Mouse (Mus musculus): ENCODE measurements around the gene Rnf31. TPM values are rescaled to one million over a fixed set of nuclear protein-coding genes. Genes with fewer than 3 reads are reported as not detected.
A peak's percentile ranks its signal among the peaks of the same experiment; 100 is the strongest.

Rnf31 gene
- polyA plus RNA-seq, 1 experiment: 24.7 TPM

GRCm38 (mm10) chr14:55598521-55599390, 7.2 kb downstream of the Rnf31 start:
- no peak overlapping the region for H3K27ac ChIP-seq (ENCODE audit: insufficient read depth, low read length)
- H3K4me1 ChIP-seq (ENCODE audit: control insufficient read depth, insufficient read depth, low read length): no peaks in the 10 kb centered on the region
- H3K4me3 ChIP-seq (ENCODE audit: insufficient read depth, low read length): no peak overlapping the region
- TF ChIP-seq POLR2A (IDR thresholded peaks at IDR 0.05; ENCODE audit: low read depth, low read length) (no peak), CTCF (IDR thresholded peaks at IDR 0.05; ENCODE audit: borderline replicate concordance, insufficient read depth, low read length) (no peak)

GRCm38 (mm10) chr14:55603271-55603632, 11.7 kb downstream of the Rnf31 start, which contains the start of gene Irf9:
Irf9 (plus strand) TSS chr14:55603571.
- TF ChIP-seq POLR2A (IDR thresholded peaks at IDR 0.05; ENCODE audit: low read depth, low read length): no peak
- no peak for TF ChIP-seq CTCF (IDR thresholded peaks at IDR 0.05; ENCODE audit: borderline replicate concordance, insufficient read depth, low read length)
- Histone ChIP-seq H3K4me1 (ENCODE audit: control insufficient read depth, insufficient read depth, low read length) (no peaks in the 10 kb centered on the region), H3K4me3 (ENCODE audit: insufficient read depth, low read length) (peak within 1 kb of the TSS; percentile 57), H3K27ac (ENCODE audit: insufficient read depth, low read length) (peak within 1 kb of the TSS; percentile 76)

GRCm38 (mm10) chr14:55603633-55604576, 12.4 kb downstream of the Rnf31 start:
- peak overlapping the region; percentile 57 for H3K4me3 ChIP-seq (ENCODE audit: insufficient read depth, low read length)
- TF ChIP-seq CTCF (IDR thresholded peaks at IDR 0.05; ENCODE audit: borderline replicate concordance, insufficient read depth, low read length) (peak; percentile 86; the same call in 1 of the 2 replicates), POLR2A (IDR thresholded peaks at IDR 0.05; ENCODE audit: low read depth, low read length) (peak; percentile 70; the same call in 1 of the 2 replicates)
- H3K4me1 ChIP-seq (ENCODE audit: control insufficient read depth, insufficient read depth, low read length): no peaks in the 10 kb centered on the region
- H3K27ac ChIP-seq (ENCODE audit: insufficient read depth, low read length): peak overlapping the region; percentile 76

GRCm38 (mm10) chr14:55604823-55605222, 13.3 kb downstream of the Rnf31 start:
- no peak; the same call in 1 of the 2 replicates for TF ChIP-seq POLR2A (IDR thresholded peaks at IDR 0.05; ENCODE audit: low read depth, low read length)
- Histone ChIP-seq H3K27ac (ENCODE audit: insufficient read depth, low read length) (no peak overlapping the region), H3K4me3 (ENCODE audit: insufficient read depth, low read length) (0 out of 2 replicates have a peak overlapping the region, but pooled peaks have one; percentile 57), H3K4me1 (ENCODE audit: control insufficient read depth, insufficient read depth, low read length) (no peaks in the 10 kb centered on the region)

- TF ChIP-seq POLR2A (IDR thresholded peaks at IDR 0.05; ENCODE audit: low read depth, low read length) (no peak), CTCF (IDR thresholded peaks at IDR 0.05; ENCODE audit: borderline replicate concordance, insufficient read depth, low read length) (no peak)
- Histone ChIP-seq H3K4me1 (ENCODE audit: control insufficient read depth, insufficient read depth, low read length) (no peaks in the 10 kb centered on the region), H3K27ac (ENCODE audit: insufficient read depth, low read length) (no peak overlapping the region), H3K4me3 (ENCODE audit: insufficient read depth, low read length) (no peak overlapping the region)
Observed at GRCm38 (mm10) chr14:55605743-55606459, 14.4 kb downstream of the Rnf31 start.

GRCm38 (mm10) chr14:55608339-55608738, 16.8 kb downstream of the Rnf31 start:
- Histone ChIP-seq H3K4me3 (ENCODE audit: insufficient read depth, low read length) (no peak overlapping the region), H3K27ac (ENCODE audit: insufficient read depth, low read length) (no peak overlapping the region), H3K4me1 (ENCODE audit: control insufficient read depth, insufficient read depth, low read length) (no peaks in the 10 kb centered on the region)
- no peak for TF ChIP-seq POLR2A (IDR thresholded peaks at IDR 0.05; ENCODE audit: low read depth, low read length)
- no peak for TF ChIP-seq CTCF (IDR thresholded peaks at IDR 0.05; ENCODE audit: borderline replicate concordance, insufficient read depth, low read length)

GRCm38 (mm10) chr14:55613346-55613745, 21.8 kb downstream of the Rnf31 start:
- TF ChIP-seq POLR2A (IDR thresholded peaks at IDR 0.05; ENCODE audit: low read depth, low read length) (no peak), CTCF (IDR thresholded peaks at IDR 0.05; ENCODE audit: borderline replicate concordance, insufficient read depth, low read length) (no peak)

GRCm38 (mm10) chr14:55614565-55615178, 23.2 kb downstream of the Rnf31 start:
- H3K27ac ChIP-seq (ENCODE audit: insufficient read depth, low read length): no peak overlapping the region
- TF ChIP-seq CTCF (IDR thresholded peaks at IDR 0.05; ENCODE audit: borderline replicate concordance, insufficient read depth, low read length) (no peak), POLR2A (IDR thresholded peaks at IDR 0.05; ENCODE audit: low read depth, low read length) (no peak)

More at GRCm38 (mm10) chr14:55613346-55613745, 21.8 kb downstream of the Rnf31 start:
- Histone ChIP-seq H3K4me3 (ENCODE audit: insufficient read depth, low read length) (no peak overlapping the region), H3K4me1 (ENCODE audit: control insufficient read depth, insufficient read depth, low read length) (no peaks in the 10 kb centered on the region), H3K27ac (ENCODE audit: insufficient read depth, low read length) (no peak overlapping the region)

GRCm38 (mm10) chr14:55615876-55616275, 24.4 kb downstream of the Rnf31 start:
- Histone ChIP-seq H3K27ac (ENCODE audit: insufficient read depth, low read length) (no peak overlapping the region), H3K4me1 (ENCODE audit: control insufficient read depth, insufficient read depth, low read length) (no peaks in the 10 kb centered on the region), H3K4me3 (ENCODE audit: insufficient read depth, low read length) (no peak overlapping the region)
- TF ChIP-seq POLR2A (IDR thresholded peaks at IDR 0.05; ENCODE audit: low read depth, low read length) (no peak), CTCF (IDR thresholded peaks at IDR 0.05; ENCODE audit: borderline replicate concordance, insufficient read depth, low read length) (no peak)

More at GRCm38 (mm10) chr14:55614565-55615178, 23.2 kb downstream of the Rnf31 start:
- no peaks in the 10 kb centered on the region for H3K4me1 ChIP-seq (ENCODE audit: control insufficient read depth, insufficient read depth, low read length)
- no peak overlapping the region for H3K4me3 ChIP-seq (ENCODE audit: insufficient read depth, low read length)
